Mouse (Mus musculus) neural tube, embryonic 12.5 days (tissue): Measurements from ENCODE around the gene H2afv. TPM values are rescaled to one million over a fixed set of nuclear protein-coding genes. Genes with fewer than 3 reads are reported as not detected.

Experiments used
- ATAC-seq: fragments of 200-750 bp; cut with Nextera tagmentation; 2 replicates; pipeline ENCODE4 v1.8.0; 2017; ENCODE audit warnings: low read depth, mild to moderate bottlenecking, moderate TSS enrichment, moderate library complexity; ENCODE audit not compliant: low FRiP score
- H3K27ac ChIP-seq: fragments of 300-500 bp; sonication (generic); 2 replicates; pipeline ENCODE4 v1.5.1; 2016
- H3K27me3 ChIP-seq: fragments of 300-500 bp; sonication (generic); replicated peaks from 2 replicates; pipeline ENCODE4 v1.6.1; 2016; ENCODE audit warnings: mild to moderate bottlenecking
- H3K36me3 ChIP-seq: fragments of 300-500 bp; sonication (generic); 2 replicates; pipeline ENCODE4 v1.6.1; 2016; ENCODE audit warnings: mild to moderate bottlenecking
- H3K4me1 ChIP-seq: fragments of 300-500 bp; sonication (generic); 2 replicates; pipeline ENCODE4 v1.6.1; 2016
- H3K4me2 ChIP-seq: fragments of 300-500 bp; sonication (generic); replicated peaks from 2 replicates; pipeline ENCODE4 v1.6.1; 2016; ENCODE audit warnings: mild to moderate bottlenecking
- H3K4me3 ChIP-seq: fragments of 300-500 bp; sonication (generic); 2 replicates; pipeline ENCODE4 v1.5.1; 2016
- H3K9ac ChIP-seq: fragments of 300-500 bp; sonication (generic); 2 replicates; pipeline ENCODE4 v1.6.1; 2016; ENCODE audit warnings: mild to moderate bottlenecking
- H3K9me3 ChIP-seq: fragments of 300-500 bp; sonication (generic); 2 replicates; pipeline ENCODE4 v1.6.1; 2016; ENCODE audit warnings: mild to moderate bottlenecking
- WGBS: fragments of 180-500 bp; shearing (Covaris S2); methylation state at CpG from one replicate; pipeline ENCODE4 v1.1.7; 2016; 5-methylcytosine and 5-hydroxymethylcytosine counted together
- microRNA-seq: library from miRNA; unstranded; fragments of <30 nt; microRNA quantifications from one replicate; pipeline ENCODE4, GENCODE M21; 2017
- polyA plus RNA-seq: library from polyadenylated mRNA; unstranded; fragments of >200 nt; fragmentation: Nextera tagmentation; extraction: Ambion mirVana; gene quantifications from 2 replicates; pipeline ENCODE4 v1.2.1, GENCODE M21; 2016

Gene H2afv
- polyA plus RNA-seq, 1 experiment from 2014 or later: 580 TPM

- WGBS: 91% methylated on average over 8 of the region's 8 CpGs
- H3K27ac ChIP-seq: no peak overlapping the region
- no peaks in the 10 kb centered on the region for H3K9me3 ChIP-seq
- ATAC-seq: no peak
- no peak overlapping the region for H3K4me3 ChIP-seq
- peaks cover 43% of the 10 kb centered on the region for H3K36me3 ChIP-seq
- H3K4me1 ChIP-seq: peaks cover 43% of the 10 kb centered on the region
- no peaks in the 10 kb centered on the region for H3K27me3 ChIP-seq
- 0 out of 2 replicates have a peak overlapping the region, but pooled peaks have one; percentile 21 for H3K9ac ChIP-seq
- H3K4me2 ChIP-seq: peak overlapping the region; percentile 84
Measured at GRCm38 (mm10) chr11:6391516-6392276, 52.5 kb downstream of the H2afv start.

GRCm38 (mm10) chr11:6390376-6391053 lies 53.7 kb downstream of the H2afv start:
- peaks cover 42% of the 10 kb centered on the region for H3K4me1 ChIP-seq

GRCm38 (mm10) chr11:6389483-6389921 lies 54.7 kb downstream of the H2afv start:
- peak; percentile 42 for ATAC-seq
- Histone ChIP-seq H3K4me1 (peaks cover 33% of the 10 kb centered on the region), H3K4me2 (peak overlapping the region; percentile 84), H3K4me3 (peak overlapping the region; percentile 94), H3K27me3 (no peaks in the 10 kb centered on the region), H3K9ac (peak overlapping the region; percentile 97), H3K9me3 (no peaks in the 10 kb centered on the region), H3K36me3 (peaks cover 21% of the 10 kb centered on the region; the same call in 1 of the 2 replicates), H3K27ac (peak overlapping the region; percentile 37; the same call in 1 of the 2 replicates)
- under 1% methylated on average over 34 of the region's 43 CpGs for WGBS

More at GRCm38 (mm10) chr11:6390376-6391053, 53.7 kb downstream of the H2afv start:
- no peak for ATAC-seq
- Histone ChIP-seq H3K27me3 (no peaks in the 10 kb centered on the region), H3K4me3 (peak overlapping the region; percentile 94), H3K36me3 (peaks cover 31% of the 10 kb centered on the region), H3K9ac (peak overlapping the region; percentile 97), H3K4me2 (peak overlapping the region; percentile 84), H3K27ac (no peak overlapping the region), H3K9me3 (no peaks in the 10 kb centered on the region)
- 84% methylated on average over 8 of the region's 8 CpGs for WGBS

GRCm38 (mm10) chr11:6388726-6389413 lies 55.4 kb downstream of the H2afv start, which contains the start of gene Zmiz2:
Gene Zmiz2 (plus strand): TSS chr11:6389074.
- Histone ChIP-seq H3K4me2 (peak within 1 kb of the TSS; percentile 84), H3K27ac (peak within 1 kb of the TSS; percentile 91), H3K4me3 (peak within 1 kb of the TSS; percentile 94), H3K4me1 (peaks cover 28% of the 10 kb centered on the region), H3K9ac (peak within 1 kb of the TSS; percentile 97), H3K27me3 (no peaks in the 10 kb centered on the region), H3K36me3 (peaks cover 15% of the 10 kb centered on the region; the same call in 1 of the 2 replicates), H3K9me3 (no peaks in the 10 kb centered on the region)
- WGBS: 7% methylated on average over 58 of the region's 60 CpGs
- ATAC-seq: peak; percentile 98

GRCm38 (mm10) chr11:6388126-6388725 lies 56.0 kb downstream of the H2afv start:
- WGBS: 89% methylated on average over 6 of the region's 6 CpGs

GRCm38 (mm10) chr11:6380916-6381315 lies 63.3 kb downstream of the H2afv start:
- H3K9me3 ChIP-seq: no peaks in the 10 kb centered on the region
- H3K4me1 ChIP-seq: no peaks in the 10 kb centered on the region
- H3K9ac ChIP-seq: no peak overlapping the region
- WGBS: 86% methylated on average over 6 of the region's 6 CpGs
- no peak overlapping the region for H3K4me2 ChIP-seq
- no peaks in the 10 kb centered on the region for H3K27me3 ChIP-seq
- H3K27ac ChIP-seq: no peak overlapping the region
- no peak for ATAC-seq
- no peaks in the 10 kb centered on the region for H3K36me3 ChIP-seq
- H3K4me3 ChIP-seq: no peak overlapping the region

More at GRCm38 (mm10) chr11:6388126-6388725, 56.0 kb downstream of the H2afv start:
- H3K9me3 ChIP-seq: no peaks in the 10 kb centered on the region
- peaks cover 26% of the 10 kb centered on the region for H3K4me1 ChIP-seq
- H3K4me2 ChIP-seq: peak overlapping the region; percentile 47; the same call in 1 of the 2 replicates
- H3K4me3 ChIP-seq: no peak overlapping the region
- no peak for ATAC-seq
- no peaks in the 10 kb centered on the region for H3K27me3 ChIP-seq
- H3K9ac ChIP-seq: no peak overlapping the region
- H3K27ac ChIP-seq: peak overlapping the region; percentile 91; the same call in 1 of the 2 replicates
- H3K36me3 ChIP-seq: peaks cover 14% of the 10 kb centered on the region; the same call in 1 of the 2 replicates

Small RNA genes lying within 50 kb of the gene (microRNA-seq; reads per million reads assigned to microRNA genes)
- gene Gm22123 (not detected), gene Mir7651 (2.8 reads per million, percentile 7 among the genes with 10 or more reads in this experiment)

Other genes starting within 250 kb of the H2afv start
- 0.34 and 0.79 TPM in 2 replicates for gene A730071L15Rik, start 244.4 kb downstream of the H2afv start, polyA plus RNA-seq
- gene Nudcd3, start 244.0 kb downstream of the H2afv start, polyA plus RNA-seq: 56.4 and 58.8 TPM in 2 replicates
- not detected in 2 replicates for gene Npc1l1, start 214.3 kb downstream of the H2afv start, polyA plus RNA-seq
- 85.3 and 86.0 TPM in 2 replicates for gene Ddx56, start 176.7 kb downstream of the H2afv start, polyA plus RNA-seq
- gene Tmed4, start 169.6 kb downstream of the H2afv start, polyA plus RNA-seq: 145 and 150 TPM in 2 replicates
- gene Ogdh, start 152.8 kb downstream of the H2afv start, polyA plus RNA-seq: 93.8 and 103 TPM in 2 replicates
- 23.9 and 24.1 TPM in 2 replicates for gene Zmiz2, start 55.4 kb downstream of the H2afv start, polyA plus RNA-seq
- gene Ppia, start 29.0 kb downstream of the H2afv start, polyA plus RNA-seq: 4,309 and 4,532 TPM in 2 replicates
- 13.8 and 14.2 TPM in 2 replicates for gene Purb, start 31.5 kb upstream of the H2afv start, polyA plus RNA-seq
- 0.97 and 1.0 TPM in 2 replicates for gene Myo1g, start 76.5 kb upstream of the H2afv start, polyA plus RNA-seq
- 100 and 103 TPM in 2 replicates for gene Ccm2, start 102.4 kb upstream of the H2afv start, polyA plus RNA-seq
- 102 and 111 TPM in 2 replicates for gene Nacad, start 161.6 kb upstream of the H2afv start, polyA plus RNA-seq
- gene Tbrg4, start 181.6 kb upstream of the H2afv start, polyA plus RNA-seq: 42.3 and 46.3 TPM in 2 replicates
- gene Wap, start 194.2 kb upstream of the H2afv start, polyA plus RNA-seq: not detected in 2 replicates
- 13.3 and 15.2 TPM in 2 replicates for gene Ramp3, start 214.1 kb upstream of the H2afv start, polyA plus RNA-seq